ENCODE assay signal across 24 mouse cellular contexts in genomic region chr2:115070666-115071065, GRCm38 (mm10).
A peak's percentile ranks its signal among the peaks of the same experiment; 100 is the strongest.
DNase-seq lines count a peak whose midpoint lies in the region; ATAC-seq and TF ChIP-seq lines count a peak whose summit lies in the region.
"Had no signal": no experiment of that assay in that cellular context is flagged by ENCODE, and none has a peak within 500 bp of the region (broad histone marks: within the 10 kb centered on the region; RNA-seq: fewer than 3 reads in every experiment).

No protein-coding gene starts in this region.

- H3K27me3 ChIP-seq in midbrain, embryonic 11.5 days (ENCODE audit: control insufficient read depth, insufficient read depth, low read length): no peaks in the 10 kb centered on the region
- H3K27me3 ChIP-seq in midbrain, postnatal 0 days (ENCODE audit: insufficient read depth, low read length): no peaks in the 10 kb centered on the region
- H3K27me3 ChIP-seq: forebrain, embryonic 13.5 days; heart, embryonic 12.5 days; heart, embryonic 15.5 days; hindbrain, embryonic 13.5 days had no signal

- no peak overlapping the region for H3K4me2 ChIP-seq in midbrain, embryonic 11.5 days
- H3K4me2 ChIP-seq in midbrain, postnatal 0 days (ENCODE audit: low read depth, low read length, poor library complexity, severe bottlenecking): no peak overlapping the region
- H3K4me2 ChIP-seq: forebrain, embryonic 13.5 days; heart, embryonic 12.5 days; heart, embryonic 15.5 days; hindbrain, embryonic 13.5 days had no signal

- no peaks in the 10 kb centered on the region for H3K4me1 ChIP-seq in midbrain, embryonic 11.5 days (ENCODE audit: control insufficient read depth, insufficient read depth, low read length)
- H3K4me1 ChIP-seq in midbrain, postnatal 0 days (ENCODE audit: insufficient read depth, low read length): no peaks in the 10 kb centered on the region
- H3K4me1 ChIP-seq: forebrain, embryonic 10.5 days; heart, embryonic 12.5 days; heart, embryonic 15.5 days had no signal

- peak; percentile 85 for ATAC-seq in frontal cortex, adult (ENCODE audit: low TSS enrichment)
- ATAC-seq in midbrain, embryonic 11.5 days (ENCODE audit: low FRiP score): no peak
- no peak for ATAC-seq in midbrain, postnatal 0 days (ENCODE audit: low FRiP score)
- ATAC-seq: activated CD4-positive, CD25-positive, alpha-beta regulatory T cell, adult 4 months; forebrain, embryonic 16.5 days had no signal

- H3K9ac ChIP-seq in midbrain, embryonic 11.5 days (ENCODE audit: low read length): no peak overlapping the region
- no peak overlapping the region for H3K9ac ChIP-seq in midbrain, postnatal 0 days (replicated peaks; ENCODE audit: low read length, poor library complexity, severe bottlenecking)
- H3K9ac ChIP-seq: forebrain, embryonic 13.5 days; heart, embryonic 12.5 days; heart, embryonic 15.5 days; hindbrain, embryonic 13.5 days had no signal

- DNase-seq in frontal cortex, postnatal 14 days (ENCODE audit: low spot score in 2 of 2): no peak
- peak; percentile 16 to 18 for DNase-seq in layer of hippocampus, adult 8-10 months (ENCODE audit: low spot score in 2 of 2)
- no peak for DNase-seq in layer of hippocampus, postnatal 10 days (ENCODE audit: low spot score in 2 of 2)
- DNase-seq in midbrain, embryonic 11.5 days (ENCODE audit: low spot score, missing footprints): peak; percentile 41
- DNase-seq in midbrain, postnatal 0 days (ENCODE audit: low spot score): no peak
- DNase-seq in liver: no peak
- DNase-seq: adrenal gland, adult 8-10 months; adrenal gland, postnatal 25 days; cerebellum, adult 18-20 months; cerebellum, adult 9-10 months; cerebellum, postnatal 14 days; gastrocnemius, postnatal 25 days; heart, adult 18-20 months; heart, postnatal 10 days; heart, postnatal 36 days had no signal

- TF ChIP-seq CTCF in midbrain, postnatal 0 days (IDR thresholded peaks at IDR 0.05): no peak

- no peak overlapping the region for H3K4me3 ChIP-seq in midbrain, embryonic 11.5 days (ENCODE audit: low read depth, low read length)
- H3K4me3 ChIP-seq in midbrain, postnatal 0 days (ENCODE audit: low read depth, low read length): no peak overlapping the region
- H3K4me3 ChIP-seq: forebrain, embryonic 10.5 days; forebrain, embryonic 13.5 days; heart, embryonic 12.5 days; heart, embryonic 15.5 days; hindbrain, embryonic 10.5 days; hindbrain, embryonic 13.5 days had no signal

- WGBS in midbrain, embryonic 11.5 days: 79% methylated on average over 3 of the region's 3 CpGs
- WGBS in midbrain, postnatal 0 days: 74% methylated on average over 3 of the region's 3 CpGs

- no peaks in the 10 kb centered on the region for H3K9me3 ChIP-seq in midbrain, embryonic 11.5 days (ENCODE audit: control insufficient read depth, low read length)
- H3K9me3 ChIP-seq in midbrain, postnatal 0 days (ENCODE audit: low read length): no peaks in the 10 kb centered on the region
- H3K9me3 ChIP-seq: forebrain, embryonic 10.5 days; forebrain, embryonic 13.5 days; heart, embryonic 12.5 days; heart, embryonic 15.5 days; hindbrain, embryonic 10.5 days; hindbrain, embryonic 13.5 days had no signal

- H3K36me3 ChIP-seq in midbrain, embryonic 11.5 days (ENCODE audit: control insufficient read depth, insufficient read depth, low read length): no peaks in the 10 kb centered on the region
- no peaks in the 10 kb centered on the region for H3K36me3 ChIP-seq in midbrain, postnatal 0 days (ENCODE audit: insufficient read depth, low read length)
- H3K36me3 ChIP-seq: forebrain, embryonic 10.5 days; heart, embryonic 12.5 days; heart, embryonic 15.5 days; hindbrain, embryonic 10.5 days; hindbrain, embryonic 13.5 days had no signal

- no peak overlapping the region for H3K27ac ChIP-seq in midbrain, embryonic 11.5 days (ENCODE audit: low read depth, low read length)
- H3K27ac ChIP-seq in midbrain, postnatal 0 days (ENCODE audit: low read depth, low read length): no peak overlapping the region
- H3K27ac ChIP-seq: forebrain, embryonic 10.5 days; forebrain, embryonic 13.5 days; heart, embryonic 15.5 days; hindbrain, embryonic 10.5 days; hindbrain, embryonic 13.5 days had no signal

Comparison
In these comparisons a context has a peak if more than half of its experiments do, and no peak if none do; other contexts are left out.
1. DNase-seq: peak in layer of hippocampus, adult 8-10 months (2 of 2) and midbrain, embryonic 11.5 days (single experiment); none in frontal cortex, postnatal 14 days (0 of 2), layer of hippocampus, postnatal 10 days (0 of 2), midbrain, postnatal 0 days (single experiment) and liver (single experiment).